Mouse (Mus musculus): ENCODE measurements at regions not wholly inside any gene's neighbourhood (a gene's known extent, or its start where the extent isn't known, plus 50 kb on each side); places are given as distances from the start of the nearest gene placed in this dataset.
A peak's percentile ranks its signal among the peaks of the same experiment; 100 is the strongest.

DNA sequence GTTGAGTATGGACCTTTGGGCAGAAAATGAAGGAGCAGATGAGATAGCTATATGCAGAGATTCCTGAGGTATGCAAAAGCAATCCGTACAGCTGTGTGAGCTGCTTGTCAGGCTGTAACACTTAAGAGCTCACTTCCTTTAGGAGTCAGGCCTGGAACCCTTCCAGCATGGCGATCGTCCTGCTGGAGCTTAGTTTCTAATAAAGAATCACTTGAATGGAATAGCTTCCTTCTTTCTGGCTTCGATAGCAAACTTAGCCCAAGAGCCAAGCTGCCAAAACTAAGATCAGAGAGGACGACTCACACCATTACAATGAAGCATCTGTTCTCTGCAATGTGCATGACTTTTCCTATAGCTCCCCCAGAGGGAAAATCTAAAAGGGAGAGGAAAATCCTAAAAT, 253.4 kb upstream of the Amot start:
- peak; percentile 27 for DNase-seq

DNA sequence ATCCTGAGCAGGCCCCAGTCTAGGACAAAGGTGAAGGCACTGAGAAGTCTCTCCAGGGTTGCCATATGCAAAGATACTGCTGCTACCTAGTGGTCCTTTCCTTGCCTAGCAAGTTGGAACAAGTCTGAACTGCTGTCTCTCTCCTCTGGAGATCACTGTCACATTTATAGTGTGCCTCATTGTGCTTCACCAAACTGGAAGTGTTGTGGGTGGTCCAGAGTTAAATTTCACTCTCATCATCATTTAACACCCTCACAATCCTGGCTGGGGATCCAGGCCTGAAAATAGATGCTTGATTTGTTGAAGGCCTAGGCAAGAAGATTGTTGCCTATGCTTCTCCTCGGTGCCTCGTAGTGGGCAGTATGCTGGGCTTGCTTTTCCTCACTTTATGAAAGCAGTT, 248.4 kb upstream of the Amot start:
- no peak for DNase-seq

Measured in gastrocnemius, postnatal 10 days (tissue).